Mouse (Mus musculus): ENCODE measurements around the gene Zan.

DNA sequence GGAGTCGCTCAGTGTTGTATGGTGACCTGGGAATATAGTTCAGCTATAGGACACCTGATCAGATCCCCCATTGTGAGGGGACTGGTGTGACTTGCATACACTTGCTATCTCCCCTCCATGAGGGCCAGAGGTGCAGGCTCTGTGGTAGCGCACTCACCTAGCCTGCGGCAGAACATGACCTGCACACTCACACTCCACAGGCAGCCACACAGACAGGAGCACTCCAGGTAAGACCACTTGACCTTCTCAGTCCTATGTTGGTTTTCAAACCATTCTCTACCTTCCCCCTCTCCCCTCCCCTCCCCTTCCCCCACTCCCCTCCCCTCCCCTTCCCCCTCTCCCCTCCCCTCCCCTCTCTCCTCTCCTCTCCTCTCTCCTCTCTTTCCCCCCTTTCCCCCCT lies 66.3 kb downstream of the Zan start:
- TF ChIP-seq CTCF (IDR thresholded peaks at IDR 0.05; ENCODE audit: low read depth, low read length) (no peak), POLR2A (IDR thresholded peaks at IDR 0.05; ENCODE audit: insufficient read depth, low read length) (no peak), EP300 (IDR thresholded peaks at IDR 0.05; ENCODE audit: insufficient read depth, low read depth, low read length) (no peak)

Data from ES-Bruce4 (cell line).